Mouse (Mus musculus) forelimb bud, embryonic 11.5 days (tissue): ENCODE data around the gene Ksr1.
A peak's percentile ranks its signal among the peaks of the same experiment; 100 is the strongest.

Experiments
- DNase-seq: peaks from one replicate; pipeline ENCODE4 v3.0.0-alpha.2; 2012; ENCODE audit warnings: low read depth, low spot score

Gene Ksr1

GRCm38 (mm10) chr11:79044798-79045197 is 101.4 kb downstream of the Ksr1 start:
- no peak for DNase-seq

- DNase-seq = no peak
Observed at GRCm38 (mm10) chr11:79041908-79042430, 104.2 kb downstream of the Ksr1 start.

- DNase-seq = no peak
Observed at GRCm38 (mm10) chr11:79039488-79039887, 106.7 kb downstream of the Ksr1 start.

GRCm38 (mm10) chr11:79037555-79037954 is 108.7 kb downstream of the Ksr1 start:
- DNase-seq = no peak

- DNase-seq = no peak
Observed at GRCm38 (mm10) chr11:79036324-79036723, 109.9 kb downstream of the Ksr1 start.

GRCm38 (mm10) chr11:79033636-79034035 is 112.6 kb downstream of the Ksr1 start:
- DNase-seq = no peak

GRCm38 (mm10) chr11:79033021-79033420 is 113.2 kb downstream of the Ksr1 start:
- no peak for DNase-seq

- no peak for DNase-seq
Observed at GRCm38 (mm10) chr11:79031452-79031746, 114.8 kb downstream of the Ksr1 start.

- DNase-seq = peak; percentile 71
Observed at GRCm38 (mm10) chr11:79030570-79031451, 115.4 kb downstream of the Ksr1 start.

GRCm38 (mm10) chr11:79023751-79024150 is 122.5 kb downstream of the Ksr1 start:
- DNase-seq = no peak

- peak; percentile 50 for DNase-seq
Observed at GRCm38 (mm10) chr11:79023342-79023741, 122.9 kb downstream of the Ksr1 start.

- DNase-seq = no peak
Observed at GRCm38 (mm10) chr11:79022836-79023235, 123.4 kb downstream of the Ksr1 start.

- no peak for DNase-seq
Observed at GRCm38 (mm10) chr11:79020535-79021045, 125.6 kb downstream of the Ksr1 start.

GRCm38 (mm10) chr11:79019839-79020534 is 126.2 kb downstream of the Ksr1 start:
- no peak for DNase-seq

GRCm38 (mm10) chr11:79018954-79019704 is 127.1 kb downstream of the Ksr1 start:
- peak; percentile 55 for DNase-seq

- no peak for DNase-seq
Observed at GRCm38 (mm10) chr11:79017161-79017606, 129.0 kb downstream of the Ksr1 start.

- DNase-seq = no peak
Observed at GRCm38 (mm10) chr11:79016236-79016635, 130.0 kb downstream of the Ksr1 start.

- DNase-seq = no peak
Observed at GRCm38 (mm10) chr11:79015660-79016215, 130.5 kb downstream of the Ksr1 start.

GRCm38 (mm10) chr11:79014602-79015325 is 131.4 kb downstream of the Ksr1 start:
- DNase-seq = no peak

GRCm38 (mm10) chr11:79013806-79014205 is 132.4 kb downstream of the Ksr1 start:
- no peak for DNase-seq

- DNase-seq = no peak
Observed at GRCm38 (mm10) chr11:79013056-79013455, 133.2 kb downstream of the Ksr1 start.
